Mouse (Mus musculus): ENCODE data around the gene Gpr61.

GRCm38 (mm10) chr3:108121101-108121500 is 33.6 kb downstream of the Gpr61 start:
- TF ChIP-seq CTCF (conservative IDR thresholded peaks at IDR 0.05; ENCODE audit: low read length) = no peak
- TF ChIP-seq NANOG (IDR thresholded peaks at IDR 0.05; ENCODE audit: borderline replicate concordance, low read length) = no peak
